Mouse (Mus musculus): Measurements from ENCODE around the gene Btbd19.

Btbd19 gene

DNA sequence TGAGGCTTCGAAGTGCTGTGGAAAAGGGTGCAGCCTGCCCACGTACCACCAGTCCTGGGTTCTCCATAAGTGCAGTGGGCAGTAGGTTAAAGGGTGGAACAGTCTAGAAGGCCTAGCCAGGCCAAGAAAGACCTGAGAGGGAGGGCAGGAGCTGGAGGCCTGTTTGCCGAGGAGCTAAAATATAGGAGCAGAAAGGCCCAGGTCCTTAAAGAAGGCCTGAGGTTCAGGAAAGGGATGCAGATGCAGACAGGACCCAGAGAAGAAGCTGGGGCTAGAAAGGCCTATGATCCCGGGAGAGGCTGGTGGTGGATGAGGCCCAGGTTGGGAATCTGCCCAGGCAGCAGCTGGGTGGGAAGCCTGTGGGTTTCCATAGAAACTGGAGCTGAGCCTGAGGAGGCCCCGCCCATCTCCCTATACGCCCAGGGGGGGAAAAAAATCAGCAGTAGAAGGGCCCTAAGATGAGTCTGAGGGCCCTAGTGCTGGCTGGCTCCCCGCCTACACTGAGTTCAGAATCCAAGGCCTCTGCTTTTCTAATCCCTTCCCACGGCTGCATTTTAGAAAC is at the start of gene Btbd19:
TSS of gene Btbd19 (minus strand) at position 378 of the 562 bp plus-strand sequence.
- no peak for DNase-seq (ENCODE audit: low read depth)

DNA sequence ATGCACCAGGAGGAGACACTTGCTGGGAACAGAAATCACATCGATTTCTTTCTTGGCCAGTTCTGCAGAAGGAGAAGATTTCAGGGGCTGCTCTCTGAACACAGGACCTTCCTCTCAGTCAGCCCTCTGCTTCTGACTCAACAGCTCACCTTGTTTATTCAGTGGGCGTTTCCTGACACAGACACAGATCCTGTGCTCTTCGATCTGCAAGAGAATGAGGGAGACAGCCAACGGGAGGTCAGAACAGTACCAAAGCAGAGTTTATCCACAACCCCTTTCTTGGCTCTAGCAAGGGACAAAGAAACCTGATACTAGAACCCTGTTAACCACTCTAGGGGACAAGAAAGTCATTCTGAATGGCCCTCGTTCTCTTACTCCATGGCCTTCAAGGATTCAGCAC is 44.4 kb upstream of the Btbd19 start:
- DNase-seq (ENCODE audit: low read depth), result no peak

DNA sequence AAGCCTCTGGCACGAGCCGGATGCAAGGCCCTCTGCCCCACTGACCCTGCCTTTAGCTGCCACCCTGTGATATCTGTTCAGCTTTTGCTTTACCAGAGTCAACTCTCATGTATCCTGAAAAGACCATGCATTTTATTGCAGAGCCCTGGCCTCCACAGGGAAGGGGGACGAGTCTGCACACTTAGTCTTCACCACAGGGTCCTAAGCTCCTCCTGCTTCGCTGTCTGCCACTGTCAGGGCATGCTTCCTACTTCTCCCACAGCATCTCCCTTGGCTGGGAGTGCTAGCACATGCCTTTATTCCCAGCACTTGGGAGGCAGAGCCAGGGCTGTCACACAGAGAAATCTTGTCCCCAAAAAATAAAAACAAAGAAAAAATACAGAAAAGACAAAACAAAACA is 35.7 kb upstream of the Btbd19 start:
- no peak for DNase-seq (ENCODE audit: low read depth)

DNA sequence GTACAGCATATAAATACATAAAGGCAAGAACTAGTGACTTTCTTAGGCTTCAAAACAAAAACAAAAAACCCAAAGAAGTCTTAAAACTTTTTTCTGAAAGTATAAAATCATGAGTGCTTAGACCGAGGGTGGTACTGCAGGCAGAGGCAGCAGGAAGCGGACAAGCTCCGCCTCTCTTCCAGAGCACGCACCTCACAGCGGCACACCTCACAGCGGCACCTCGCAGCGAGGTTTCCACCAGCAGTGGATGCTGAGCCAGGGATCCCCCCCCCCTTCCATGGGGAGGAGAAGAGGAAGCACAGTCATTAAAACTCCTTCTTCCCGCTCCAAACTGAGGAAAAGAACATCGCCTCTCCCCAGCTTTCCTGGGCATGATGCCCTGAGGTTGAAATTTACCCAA is 34.1 kb upstream of the Btbd19 start:
- no peak for DNase-seq (ENCODE audit: low read depth)

DNA sequence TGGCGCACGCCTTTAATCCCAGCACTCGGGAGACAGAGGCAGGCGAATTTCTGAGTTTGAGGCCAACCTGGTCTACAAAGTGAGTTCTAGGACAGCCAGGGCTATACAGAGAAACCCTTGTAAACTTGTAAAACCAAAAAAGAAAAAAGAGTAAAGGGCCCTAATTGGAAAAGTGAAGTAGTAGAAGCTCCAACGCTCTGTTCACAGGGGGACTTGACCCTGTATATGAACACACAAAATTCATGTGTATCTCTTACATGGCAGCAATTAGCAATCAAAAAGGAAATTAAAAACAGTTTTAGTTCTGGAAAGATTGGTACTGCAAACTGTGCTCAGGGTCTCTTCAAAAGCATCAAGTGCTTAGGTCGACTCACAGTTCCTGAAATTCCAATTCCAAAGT is 30.8 kb upstream of the Btbd19 start:
- DNase-seq (ENCODE audit: low read depth), result no peak

DNA sequence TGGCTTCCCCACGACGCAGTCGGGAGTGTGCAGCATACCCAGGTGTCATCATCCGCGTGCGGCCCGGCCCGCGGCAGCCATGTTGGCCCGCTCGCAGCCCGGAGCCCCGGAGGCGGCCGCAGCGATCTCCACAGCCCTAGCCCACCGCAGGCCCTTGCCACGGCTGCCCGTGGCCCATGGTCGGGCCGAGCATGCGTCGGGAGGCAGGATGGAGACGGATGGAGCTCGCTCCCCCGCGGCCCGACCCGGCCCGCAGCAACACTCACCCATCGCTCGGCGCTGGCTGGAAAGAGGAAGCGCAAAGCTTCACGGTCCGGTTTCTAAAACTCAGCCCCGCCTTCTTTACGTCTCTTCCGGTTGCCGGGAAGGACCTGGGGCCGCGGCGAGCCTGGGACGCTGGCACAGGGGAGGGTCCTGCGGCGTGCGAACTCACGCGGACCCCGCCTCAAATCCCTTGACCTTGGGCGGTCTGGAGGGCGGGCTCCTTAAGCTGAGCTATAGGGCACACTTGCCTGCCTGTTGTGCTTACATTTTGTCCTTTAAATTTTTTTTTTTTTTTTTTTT is 30.3 kb upstream of the Btbd19 start, which contains the start of gene Rps8:
TSS of gene Rps8 (minus strand) at position 452 of the 564 bp plus-strand sequence.
- peak; percentile 72 for DNase-seq (ENCODE audit: low read depth)

DNA sequence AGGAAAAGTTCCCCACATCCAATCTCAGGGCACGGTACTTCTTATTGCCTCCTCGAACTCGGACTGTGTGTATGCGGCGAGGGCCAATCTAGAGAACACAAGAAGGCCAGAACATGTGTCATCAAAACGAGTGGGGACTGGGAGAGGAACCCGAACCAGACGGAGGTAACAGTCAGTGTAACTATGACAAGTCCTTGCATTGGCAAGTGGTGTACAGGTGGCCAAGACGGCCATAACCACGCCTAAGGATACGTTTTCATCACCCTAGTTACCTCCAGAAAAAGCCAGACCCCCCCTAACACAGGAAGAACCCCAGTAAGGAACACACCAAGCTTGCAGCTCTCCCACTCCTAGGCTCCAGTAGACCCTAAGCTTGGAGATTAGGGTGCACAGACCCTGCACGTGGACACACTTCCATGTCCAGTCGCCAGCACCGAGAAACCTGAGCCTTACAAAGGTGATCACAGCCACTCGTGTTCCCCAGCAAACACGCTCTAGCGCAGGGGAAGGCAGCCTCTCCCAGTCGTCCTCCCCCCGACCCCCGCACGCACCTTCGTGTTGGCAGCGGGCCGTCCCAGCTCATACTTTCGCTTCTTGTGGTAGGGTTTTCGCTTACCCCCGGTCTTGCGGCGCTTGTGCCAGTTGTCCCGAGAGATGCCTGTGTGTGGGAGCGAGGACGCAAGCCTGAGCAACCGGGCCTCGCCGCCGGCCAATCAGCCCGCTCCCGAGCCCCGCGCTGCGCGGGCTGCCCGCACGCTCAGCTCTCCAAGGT is 29.7 kb upstream of the Btbd19 start:
- DNase-seq (ENCODE audit: low read depth), result no peak

DNA sequence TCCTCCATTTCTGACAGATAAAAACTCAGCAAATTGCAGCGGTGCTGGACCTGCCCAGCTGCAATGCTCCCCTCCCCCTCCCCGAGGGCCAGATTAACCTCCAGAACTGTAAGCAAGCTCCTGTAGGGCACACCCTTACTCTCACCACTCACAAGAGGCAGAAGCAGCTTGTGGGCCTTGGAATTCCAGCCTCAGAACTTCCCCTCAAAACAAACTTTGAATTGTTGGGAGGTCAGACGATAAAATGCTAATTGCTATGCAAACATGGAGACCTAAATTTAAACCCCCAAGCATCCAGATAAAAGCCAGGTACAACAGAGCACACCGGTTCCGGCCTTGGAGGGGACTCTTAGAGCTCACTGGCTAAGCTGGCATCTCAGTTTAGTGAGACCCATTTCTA is 27.2 kb upstream of the Btbd19 start:
- no peak for DNase-seq (ENCODE audit: low read depth)

DNA sequence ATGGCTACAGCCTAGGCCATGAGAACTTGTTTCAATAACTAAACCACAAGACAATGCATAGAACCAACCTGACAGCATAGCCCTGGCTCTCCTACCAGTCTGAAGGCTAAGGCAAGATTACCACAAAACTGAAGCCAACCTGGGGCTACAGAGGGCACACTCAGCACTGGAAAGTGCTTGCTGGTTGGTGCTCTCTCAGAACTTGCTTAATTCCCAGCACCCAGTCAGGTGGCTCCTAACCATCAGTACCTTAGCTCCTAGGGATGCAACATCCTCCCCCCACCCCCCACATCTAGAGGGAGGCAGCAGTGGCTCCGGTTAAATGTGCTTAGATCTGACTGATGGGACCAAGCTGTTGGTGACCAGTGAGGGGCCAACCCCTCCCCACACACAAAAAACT is 25.9 kb upstream of the Btbd19 start:
- DNase-seq (ENCODE audit: low read depth), result no peak

DNA sequence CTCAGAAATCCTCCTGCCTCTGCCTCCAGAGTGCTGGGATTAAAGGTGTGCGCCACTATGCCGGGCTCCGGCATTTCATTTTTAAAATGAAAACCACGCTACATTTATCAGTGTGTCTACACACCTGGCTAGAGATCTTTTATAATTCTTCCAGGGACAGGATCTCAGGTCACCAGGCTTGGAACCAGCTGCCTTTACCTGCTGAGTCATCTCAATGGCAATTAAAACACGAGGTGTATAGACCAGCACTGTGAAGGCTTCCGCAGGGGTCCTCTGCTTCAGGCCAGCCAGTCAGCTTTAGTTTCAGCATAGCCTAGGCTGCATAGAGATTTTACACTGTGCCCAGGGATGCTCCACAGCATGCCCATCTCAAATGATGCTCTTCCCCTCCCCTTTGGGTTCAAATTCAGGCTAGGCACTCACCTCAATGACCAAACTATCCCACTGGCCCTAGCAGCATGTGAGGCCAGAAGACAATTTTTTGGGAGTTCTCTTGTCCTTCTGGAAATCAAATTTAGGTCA is 24.7 kb upstream of the Btbd19 start:
- no peak for DNase-seq (ENCODE audit: low read depth)

DNA sequence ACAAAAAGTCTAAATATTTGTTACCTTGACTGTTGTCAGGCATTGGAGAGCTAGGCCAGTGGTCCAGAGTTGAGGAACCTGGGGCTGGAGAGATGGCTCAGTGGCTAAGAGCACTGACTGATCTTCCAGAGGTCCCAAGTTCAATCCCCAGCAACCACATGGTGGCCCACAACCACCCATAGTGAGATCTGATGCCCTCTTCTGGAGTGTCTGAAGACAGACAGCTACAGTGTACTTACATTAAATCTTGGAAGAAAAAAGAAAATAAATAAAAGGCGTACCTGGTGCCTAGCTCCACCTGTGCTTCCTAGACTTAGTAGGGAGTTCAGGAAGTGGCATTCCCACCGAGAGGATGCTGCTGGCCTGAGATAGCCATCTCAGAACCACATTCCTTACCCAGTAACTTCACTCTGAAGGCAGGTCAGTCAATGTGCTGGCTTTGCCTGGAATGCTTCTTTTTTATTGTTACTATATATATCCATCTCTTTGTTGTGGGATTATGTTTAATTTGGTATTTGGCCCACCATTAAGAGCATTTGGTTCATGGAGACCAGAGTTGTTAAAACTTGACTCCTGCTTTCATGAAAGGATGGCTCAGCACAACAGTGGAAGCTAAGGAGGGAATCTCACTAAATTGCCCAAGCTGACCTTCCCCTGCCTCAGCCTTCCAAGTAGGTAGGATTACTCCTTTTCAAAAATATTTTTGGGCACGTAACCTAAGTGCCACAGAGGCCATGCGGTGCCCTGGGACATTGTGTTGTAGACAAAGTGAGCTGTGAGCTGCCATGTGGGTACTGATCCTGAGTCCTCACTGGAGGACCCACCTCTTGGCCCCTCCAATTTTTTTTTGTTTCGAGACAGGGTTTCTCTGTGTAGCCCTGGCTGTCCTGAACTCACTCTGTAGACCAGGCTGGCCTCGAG is 24.0 kb upstream of the Btbd19 start:
- DNase-seq (ENCODE audit: low read depth), result no peak

DNA sequence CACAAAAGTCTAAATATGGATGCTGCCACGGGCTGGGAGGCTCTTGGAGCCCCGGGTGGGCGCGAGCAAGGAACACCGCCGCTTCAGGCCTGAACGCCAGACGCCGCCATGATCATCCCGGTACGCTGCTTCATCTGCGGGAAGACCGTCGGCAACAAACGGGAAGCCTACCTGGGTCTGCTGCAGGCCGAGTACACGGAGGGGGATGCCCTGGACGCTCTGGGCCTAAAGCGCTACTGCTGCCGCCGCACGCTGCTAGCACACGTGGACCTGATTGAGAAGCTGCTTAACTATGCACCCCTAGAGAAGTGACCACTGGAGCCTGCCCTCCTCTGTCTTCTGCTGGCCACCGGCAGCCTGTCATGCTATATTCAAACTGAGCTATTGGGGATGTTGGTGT is 23.3 kb upstream of the Btbd19 start:
- DNase-seq (ENCODE audit: low read depth), result no peak

DNA sequence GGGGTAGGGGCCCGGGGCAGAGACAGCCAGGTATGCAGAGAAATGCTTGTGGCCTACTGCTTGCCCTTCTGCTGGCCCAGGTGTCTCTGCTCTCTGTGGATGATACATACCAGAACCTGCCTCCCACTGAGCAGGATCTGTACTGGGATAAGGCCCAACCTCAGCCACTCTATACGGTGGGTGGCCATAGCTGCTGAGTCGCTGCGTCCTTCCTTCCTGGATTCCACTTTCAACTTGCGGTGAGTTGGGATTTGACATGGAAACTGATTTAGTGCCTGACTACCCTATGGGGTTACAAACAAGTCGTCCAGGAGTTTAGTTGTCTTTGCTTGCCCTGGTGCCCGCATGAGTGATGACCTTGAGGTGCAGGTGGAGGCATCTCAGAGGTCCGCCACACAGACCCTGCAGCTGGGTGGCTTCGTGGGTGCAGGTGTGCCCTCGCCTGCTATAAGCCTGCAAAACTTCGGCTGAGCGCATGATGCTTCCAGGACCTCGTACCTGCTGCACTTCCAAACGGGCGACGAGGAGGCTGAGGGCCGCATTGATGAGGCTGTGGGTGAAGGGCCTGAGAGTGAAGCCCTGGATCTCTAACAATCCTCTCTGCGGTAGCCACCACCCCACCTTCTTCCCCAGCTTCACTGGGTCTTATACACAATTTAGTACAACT is 22.7 kb upstream of the Btbd19 start:
- DNase-seq (ENCODE audit: low read depth), result no peak

DNA sequence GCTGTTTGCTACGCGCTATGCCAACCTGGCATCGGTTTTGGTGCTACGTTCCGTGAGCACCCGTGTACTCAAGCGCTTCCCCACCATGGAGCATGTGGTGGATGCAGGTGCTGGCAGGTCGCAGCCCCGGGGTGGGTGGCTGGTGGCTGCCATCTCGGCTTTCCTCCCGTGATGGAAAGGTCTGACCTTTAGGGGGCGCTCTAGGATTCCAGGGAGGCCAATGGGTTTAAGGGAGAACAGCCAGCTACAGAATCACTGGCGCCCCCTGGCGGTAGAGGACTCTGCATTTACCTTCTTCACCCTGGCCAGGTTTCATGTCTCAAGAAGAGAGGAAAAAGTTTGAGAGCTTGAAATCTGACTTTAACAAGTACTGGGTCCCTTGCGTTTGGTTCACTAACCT is 20.7 kb upstream of the Btbd19 start:
- DNase-seq (ENCODE audit: low read depth), result peak; percentile 98

DNA sequence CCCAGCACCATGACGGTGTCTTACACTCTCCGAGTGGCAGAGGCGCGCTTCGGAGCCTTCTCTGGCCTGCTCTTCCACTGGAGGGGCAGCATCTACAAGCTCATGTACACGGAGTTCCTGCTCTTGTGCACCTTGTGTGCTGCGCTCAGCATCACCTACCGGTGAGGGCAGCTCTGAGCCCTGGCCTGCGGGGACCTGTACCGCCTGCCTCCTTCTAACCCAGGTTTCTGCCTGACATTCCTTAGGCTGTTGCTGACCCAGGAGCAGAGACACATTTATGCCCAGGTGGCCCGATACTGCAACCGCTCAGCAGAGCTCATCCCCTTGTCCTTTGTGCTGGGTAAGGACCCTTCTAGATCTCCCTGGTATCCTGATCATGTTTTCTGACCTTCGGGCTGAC is 19.7 kb upstream of the Btbd19 start:
- DNase-seq (ENCODE audit: low read depth), result no peak

DNA sequence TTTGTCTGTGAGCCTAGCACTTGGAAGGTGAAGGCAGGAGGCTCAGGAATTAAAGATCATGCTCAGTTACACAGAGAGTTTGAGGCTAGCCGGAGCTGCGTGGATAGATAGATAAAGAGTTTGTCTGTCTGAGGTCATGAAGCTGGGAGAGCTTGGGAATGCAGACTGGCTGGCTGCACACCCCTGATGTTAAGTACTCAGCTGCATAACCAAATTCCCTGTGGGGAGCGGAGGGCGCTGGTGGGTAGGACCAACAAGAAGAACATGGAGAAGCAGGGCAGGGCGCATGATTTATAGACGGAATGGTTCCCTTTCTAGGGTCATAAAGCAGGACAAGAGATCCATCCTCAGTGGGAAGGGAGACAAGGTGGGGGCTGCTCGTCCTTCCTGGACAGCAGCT is 17.5 kb upstream of the Btbd19 start:
- no peak for DNase-seq (ENCODE audit: low read depth)

DNA sequence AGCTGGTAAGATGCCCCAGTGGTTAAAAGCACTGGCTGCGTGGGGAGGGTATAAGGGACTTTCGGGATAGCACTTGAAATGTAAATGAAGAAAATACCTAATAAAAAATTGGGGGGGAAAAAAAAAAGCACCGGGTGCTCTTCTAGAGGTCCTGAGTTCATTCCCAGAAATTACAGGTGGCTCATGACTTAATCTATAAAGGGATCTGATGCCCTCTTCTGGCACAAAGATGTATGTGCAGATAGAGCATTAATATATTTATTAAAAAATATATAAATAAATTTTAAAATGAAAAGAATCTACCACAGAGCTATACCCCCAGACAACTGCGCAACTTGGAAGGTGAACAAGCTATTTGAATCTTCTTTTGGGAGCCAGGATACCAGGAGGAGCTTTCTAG is 15.1 kb upstream of the Btbd19 start:
- DNase-seq (ENCODE audit: low read depth), result no peak

DNA sequence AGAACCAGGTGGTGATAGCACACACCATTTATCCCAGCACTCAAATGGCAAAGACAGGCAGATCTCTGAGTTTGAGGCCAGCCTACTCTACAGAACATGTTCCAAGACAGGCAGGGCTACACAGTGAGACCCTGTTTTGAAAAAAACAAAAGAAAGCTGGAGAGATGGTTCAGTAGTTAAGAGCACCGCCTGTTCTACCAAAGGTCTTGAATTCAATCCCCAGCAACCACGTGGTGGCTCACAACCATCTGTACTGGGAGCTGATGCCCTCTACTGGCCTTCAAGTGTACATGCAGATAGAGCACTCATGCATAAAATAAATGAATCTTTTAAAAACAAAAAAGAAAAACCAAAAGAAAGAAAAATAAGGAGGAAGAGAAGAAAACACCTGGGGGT is 13.7 kb upstream of the Btbd19 start:
- no peak for DNase-seq (ENCODE audit: low read depth)

DNA sequence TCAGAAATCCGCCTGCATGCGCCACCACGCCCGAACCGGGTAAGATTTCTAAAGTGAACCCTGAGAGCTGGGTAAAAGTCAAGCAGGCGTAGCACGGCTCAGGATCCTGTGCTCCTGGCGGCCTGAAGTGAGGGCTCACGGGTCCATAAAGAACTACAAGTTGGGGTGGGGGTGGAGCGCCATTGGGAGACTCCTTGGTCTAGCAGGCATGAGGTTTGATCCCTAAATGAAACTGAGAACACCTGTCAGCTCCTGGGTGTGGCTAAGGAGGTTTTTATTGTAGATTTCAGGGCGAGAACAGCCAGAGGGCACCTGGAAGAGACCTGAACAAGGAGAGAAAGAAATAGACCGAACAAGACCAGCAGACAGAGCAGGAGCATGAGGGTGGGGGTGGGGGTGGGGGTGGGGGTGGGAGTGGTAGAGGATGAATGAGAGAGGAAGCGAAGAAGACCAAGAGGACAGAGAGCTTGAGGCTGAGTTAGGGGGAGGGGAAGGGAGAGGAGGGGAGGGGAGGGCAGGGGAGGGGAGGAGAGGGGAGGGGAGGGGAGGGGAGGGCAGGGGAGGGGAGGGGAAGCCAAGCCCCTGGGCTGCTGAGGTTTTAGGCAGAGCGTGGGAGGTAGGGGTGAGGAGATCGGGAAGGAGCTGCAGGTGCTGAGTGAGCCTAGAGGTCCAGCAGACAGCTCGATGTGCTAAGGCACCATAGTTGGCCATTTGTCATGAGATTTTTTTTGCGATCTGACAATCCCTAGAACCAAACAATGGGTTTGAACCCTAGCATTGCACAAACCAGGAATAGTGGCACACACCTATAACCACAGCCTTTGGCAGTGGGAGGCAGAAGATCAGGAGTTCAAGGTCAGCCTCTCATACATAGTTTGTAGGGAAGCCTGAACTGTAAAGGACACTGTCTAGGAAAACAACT is 13.0 kb upstream of the Btbd19 start:
- DNase-seq (ENCODE audit: low read depth), result no peak

DNA sequence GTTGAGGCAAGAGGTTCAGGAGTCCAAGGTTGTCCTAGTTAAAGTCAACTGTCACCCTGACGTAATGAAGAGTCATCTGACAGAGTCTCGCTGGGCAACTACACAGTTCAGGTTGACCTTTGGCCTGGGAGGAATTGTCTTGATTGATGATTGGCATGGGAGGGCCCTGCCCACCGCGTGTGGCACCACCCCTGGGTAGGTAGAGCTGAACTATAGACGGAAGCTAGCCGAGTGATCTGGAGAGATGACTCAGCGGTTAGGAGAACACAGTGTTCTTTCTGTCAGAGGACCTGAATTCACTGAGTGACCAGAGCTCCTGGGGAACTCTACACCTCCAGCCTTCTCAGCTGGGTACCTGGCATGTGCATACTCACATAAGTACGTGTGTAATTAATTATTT is 10.5 kb upstream of the Btbd19 start:
- DNase-seq (ENCODE audit: low read depth), result no peak

DNA sequence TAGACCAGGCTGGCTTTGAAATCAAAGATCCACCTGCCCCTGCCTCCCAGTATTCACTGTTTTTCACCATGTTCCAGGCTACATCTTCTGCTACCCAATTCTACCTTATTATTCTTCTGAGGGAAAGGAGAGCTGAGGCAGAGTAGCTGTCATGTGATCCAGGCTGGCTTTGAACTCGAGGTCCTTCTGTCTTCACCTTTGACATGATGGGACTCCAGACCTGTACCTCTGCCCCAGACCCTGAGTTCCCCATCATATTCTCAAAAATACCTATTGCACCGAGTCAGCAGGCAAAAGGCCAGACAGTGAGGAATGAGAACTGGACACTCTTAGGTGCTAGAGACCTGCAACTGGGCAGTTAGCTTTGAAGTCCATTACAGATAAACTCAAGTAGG is 9.1 kb upstream of the Btbd19 start:
- no peak for DNase-seq (ENCODE audit: low read depth)
